Mouse (Mus musculus): ENCODE data around the gene Hacd1. TPM values are rescaled to one million over a fixed set of nuclear protein-coding genes. Genes with fewer than 3 reads are reported as not detected.
A peak's percentile ranks its signal among the peaks of the same experiment; 100 is the strongest.
"Not testable (repeated sequence)": the region's sequence is repeated elsewhere in the genome, so short reads cannot be mapped to it uniquely, and the experiment has no call there.

Gene Hacd1
- total RNA-seq (2022): 10 to 100 TPM in 3 of 4 experiments, 1 to 10 TPM in 1; 9.2 to 26.6 (median 14.7) TPM

- peak; percentile 73 for DNase-seq
These were observed at the start of gene Hacd1 for GRCm38 (mm10) chr2:14055566-14056331. Gene Hacd1, minus strand, starts transcription at chr2:14056135.

- no peak for DNase-seq
These were observed 48.0 kb upstream of the Hacd1 start for GRCm38 (mm10) chr2:14103924-14104323.

GRCm38 (mm10) chr2:14102603-14103002 lies 46.7 kb upstream of the Hacd1 start:
- no peak for DNase-seq

- DNase-seq: no peak
These were observed 44.6 kb upstream of the Hacd1 start for GRCm38 (mm10) chr2:14100533-14100932.

- not testable (repeated sequence) for DNase-seq
These were observed 22.6 kb upstream of the Hacd1 start for GRCm38 (mm10) chr2:14078527-14078926.

GRCm38 (mm10) chr2:14074221-14074901 lies 18.4 kb upstream of the Hacd1 start:
- DNase-seq: no peak

- peak; percentile 88 for DNase-seq
These were observed 17.7 kb upstream of the Hacd1 start, which contains the start of gene Stam for GRCm38 (mm10) chr2:14073362-14074220. Gene Stam, plus strand, starts transcription at chr2:14074098.

GRCm38 (mm10) chr2:14073008-14073361 lies 17.1 kb upstream of the Hacd1 start:
- DNase-seq: no peak

- no peak for DNase-seq
These were observed 14.5 kb upstream of the Hacd1 start for GRCm38 (mm10) chr2:14070466-14070865.

- DNase-seq: no peak
These were observed 13.1 kb upstream of the Hacd1 start for GRCm38 (mm10) chr2:14069027-14069426.

- DNase-seq: no peak
These were observed 10.0 kb upstream of the Hacd1 start for GRCm38 (mm10) chr2:14065704-14066650.

- peak; percentile 28 for DNase-seq
These were observed 768 bp downstream of the Hacd1 start for GRCm38 (mm10) chr2:14055168-14055565.

- DNase-seq: no peak
These were observed 1.2 kb downstream of the Hacd1 start for GRCm38 (mm10) chr2:14054716-14055115.

GRCm38 (mm10) chr2:14054163-14054562 lies 1.8 kb downstream of the Hacd1 start:
- no peak for DNase-seq

- no peak for DNase-seq
These were observed 2.3 kb downstream of the Hacd1 start for GRCm38 (mm10) chr2:14053618-14054017.

- DNase-seq: no peak
These were observed 7.1 kb downstream of the Hacd1 start for GRCm38 (mm10) chr2:14048808-14049207.

- DNase-seq: peak; percentile 37
These were observed 7.6 kb downstream of the Hacd1 start for GRCm38 (mm10) chr2:14048381-14048780.

GRCm38 (mm10) chr2:14043577-14044170 lies 12.3 kb downstream of the Hacd1 start:
- no peak for DNase-seq

- DNase-seq: no peak
These were observed 12.9 kb downstream of the Hacd1 start for GRCm38 (mm10) chr2:14043011-14043410.

GRCm38 (mm10) chr2:14041249-14041648 lies 14.7 kb downstream of the Hacd1 start:
- no peak for DNase-seq

- DNase-seq: no peak
These were observed 36.7 kb downstream of the Hacd1 start for GRCm38 (mm10) chr2:14019228-14019627.
